Mouse (Mus musculus) CD4-positive, CD25-positive, alpha-beta regulatory T cell, adult 2 months (primary cell): ENCODE measurements around the gene Dst.

ENCODE experiments used
- DNase-seq: peaks from one replicate; pipeline ENCODE4 v3.0.0-alpha.2; 2012; ENCODE audit warnings: low read depth, low spot score

The Dst gene

DNA sequence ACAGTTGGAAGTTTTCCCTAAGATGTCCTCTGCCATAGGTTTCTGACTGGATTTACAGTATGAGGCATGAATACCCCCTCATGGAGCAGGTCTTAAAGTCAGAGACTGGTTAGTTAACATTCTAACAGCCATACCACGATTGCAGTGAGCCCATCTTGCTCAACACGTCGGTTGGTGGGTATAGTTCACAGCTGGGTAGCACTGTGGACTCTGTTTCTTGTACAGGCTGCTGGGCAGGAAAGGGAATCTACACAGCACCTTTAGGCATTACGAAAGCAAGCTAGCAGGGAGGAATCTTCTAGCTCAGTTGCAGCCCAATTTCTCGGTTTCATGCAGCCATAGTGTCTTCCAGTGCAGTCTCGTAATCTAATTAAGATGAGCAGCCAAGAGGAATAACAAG lies 69.8 kb downstream of the Dst start:
- no peak for DNase-seq

DNA sequence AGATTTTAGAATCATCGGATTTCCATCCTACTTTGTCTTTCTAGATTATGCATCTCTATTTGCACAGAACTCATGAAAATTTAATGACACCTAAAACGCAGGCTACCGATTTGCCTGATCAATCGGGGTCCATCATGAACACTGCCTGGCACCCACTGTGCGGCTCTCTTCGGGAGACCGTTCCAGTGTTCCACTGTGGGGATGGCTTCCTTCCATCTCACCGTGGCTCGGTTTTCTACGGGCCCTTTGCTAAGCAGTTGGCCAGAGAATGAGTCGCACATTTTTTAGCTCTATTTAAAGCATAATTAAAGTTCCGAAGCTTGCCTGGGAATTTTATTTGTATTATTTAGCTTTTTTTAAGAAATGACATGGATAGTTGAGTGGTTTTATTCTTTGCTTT lies 72.4 kb downstream of the Dst start:
- no peak for DNase-seq

DNA sequence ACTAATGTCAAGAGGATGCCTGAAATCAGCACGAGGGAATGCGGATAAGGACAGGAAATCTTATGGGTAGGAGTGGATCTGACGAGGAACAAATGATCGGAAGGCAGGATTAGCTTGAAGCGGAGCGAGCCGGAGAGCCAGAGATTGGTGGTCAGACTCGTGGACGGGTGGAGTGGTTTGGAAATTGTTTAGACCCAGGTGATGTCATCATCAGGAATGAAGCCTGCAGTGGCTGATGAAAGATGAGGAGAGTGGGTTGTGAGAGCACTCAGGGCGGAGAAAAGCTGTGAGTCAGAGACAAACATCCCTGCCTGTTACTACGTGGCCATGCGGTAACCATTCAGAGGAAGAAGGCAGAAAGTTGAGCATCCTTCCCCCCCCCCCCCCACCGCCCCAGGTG lies 81.6 kb downstream of the Dst start:
- no peak for DNase-seq

DNA sequence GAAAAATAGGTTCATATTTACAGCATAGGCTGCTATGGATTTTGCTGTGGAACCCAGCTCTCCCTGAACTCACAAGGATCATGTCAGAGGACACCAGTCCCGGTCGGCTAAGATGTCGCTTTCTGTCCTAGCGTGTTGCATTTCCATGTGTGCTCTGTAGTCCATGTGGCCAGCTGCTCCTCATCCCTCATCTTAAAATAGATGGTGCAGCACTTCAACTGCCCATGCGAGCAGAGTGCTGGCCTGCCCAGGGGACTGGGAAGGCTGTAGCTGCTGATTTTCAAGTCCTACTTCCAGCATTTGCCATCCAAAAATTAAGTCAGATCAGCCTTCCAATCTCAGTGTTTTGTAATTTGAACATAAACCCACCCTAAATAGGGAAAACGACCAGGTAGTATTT lies 83.0 kb downstream of the Dst start:
- DNase-seq: no peak

DNA sequence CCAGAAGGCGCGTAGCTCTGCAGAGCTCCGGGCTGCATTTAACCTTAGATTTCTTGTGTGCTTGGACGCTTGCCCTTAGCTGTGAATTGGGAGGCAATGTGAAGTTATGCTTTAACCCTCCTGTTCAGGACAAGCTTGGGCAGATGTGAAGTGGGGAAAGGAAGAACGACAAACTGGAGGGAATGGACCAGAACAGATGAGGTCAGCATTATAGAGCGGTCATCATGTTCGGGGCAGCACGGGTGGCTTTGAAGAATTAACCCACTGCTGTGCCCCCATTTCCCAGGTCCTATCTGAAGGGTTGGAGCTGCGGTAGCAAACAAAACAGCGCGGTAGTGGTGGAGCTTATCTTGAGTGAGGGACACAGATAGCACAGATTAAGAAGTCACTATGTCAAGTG lies 84.8 kb downstream of the Dst start:
- DNase-seq: no peak

DNA sequence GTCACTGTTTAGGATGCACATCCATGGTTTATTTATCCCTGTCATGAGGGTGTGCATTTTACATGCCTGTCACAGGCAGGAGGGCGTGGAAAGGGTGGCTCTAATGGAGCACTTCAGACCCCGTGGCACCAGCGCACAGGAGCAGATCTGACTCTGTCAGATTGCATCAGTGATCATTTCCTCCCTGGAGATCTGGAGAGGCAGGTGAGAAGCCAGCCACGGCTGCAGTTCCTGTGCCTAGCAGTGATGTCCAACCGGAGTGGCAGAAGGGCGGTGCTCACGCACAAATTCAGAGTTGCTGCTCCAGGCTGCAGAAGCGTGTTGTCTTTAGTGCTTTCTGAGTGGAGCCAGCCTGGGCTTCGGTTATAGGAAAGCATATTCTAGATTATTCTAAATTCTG lies 86.2 kb downstream of the Dst start:
- DNase-seq: peak; percentile 3

DNA sequence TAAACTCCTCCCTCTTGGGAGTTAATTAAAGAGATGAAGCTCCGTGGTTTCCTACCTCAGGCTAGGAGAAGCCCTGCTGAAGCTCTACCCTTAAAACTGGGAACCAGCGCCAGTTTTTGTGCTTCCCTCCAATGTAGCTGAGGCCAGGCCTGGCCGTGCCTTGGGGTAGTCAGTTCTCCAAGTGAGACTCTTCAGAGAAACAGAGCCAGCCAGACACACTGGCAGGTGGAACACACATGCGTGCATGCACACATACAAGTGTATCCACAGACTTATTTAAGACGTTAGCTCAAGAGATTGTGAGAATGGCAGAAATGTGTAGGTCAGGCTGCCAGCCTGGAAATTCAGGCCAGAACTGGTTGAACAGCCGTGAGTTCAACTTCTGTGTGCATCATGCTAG lies 87.4 kb downstream of the Dst start:
- no peak for DNase-seq

DNA sequence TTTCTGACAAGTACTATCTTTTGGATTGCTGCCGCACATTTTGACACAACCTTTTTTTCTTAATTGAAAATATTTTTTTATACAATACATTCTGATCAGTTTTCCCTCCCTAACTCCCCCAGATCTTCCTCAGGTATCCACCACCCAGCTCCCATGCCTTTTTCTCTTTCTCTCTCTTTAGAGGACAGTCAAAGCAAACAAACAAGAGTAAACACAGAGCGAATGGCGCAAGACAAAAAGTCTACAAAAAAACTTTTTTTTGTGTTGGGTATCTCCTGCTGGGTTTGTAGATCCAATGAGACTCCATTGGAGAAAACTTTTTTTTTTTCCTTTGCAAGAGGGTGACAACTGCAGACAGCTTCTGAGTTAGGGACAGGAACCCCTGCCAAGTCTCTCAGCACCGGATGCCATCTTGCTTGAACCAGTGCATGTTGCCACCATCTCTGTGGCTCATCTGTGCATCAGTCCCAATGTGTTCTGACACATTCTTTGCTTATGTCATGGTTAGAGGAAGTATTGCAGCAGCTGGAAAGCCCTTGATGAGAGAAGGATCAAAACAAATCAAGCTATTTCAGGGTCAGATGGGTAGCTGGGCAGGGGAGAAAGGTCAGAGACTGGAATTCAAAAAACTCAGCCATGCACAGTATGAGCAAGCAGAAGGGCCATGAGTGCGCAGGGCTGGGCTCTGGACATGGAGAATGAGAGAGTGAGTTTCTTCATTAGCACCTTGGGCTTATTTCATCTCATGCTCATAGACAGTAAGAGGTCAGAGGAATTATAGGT lies 88.3 kb downstream of the Dst start:
- no peak for DNase-seq

DNA sequence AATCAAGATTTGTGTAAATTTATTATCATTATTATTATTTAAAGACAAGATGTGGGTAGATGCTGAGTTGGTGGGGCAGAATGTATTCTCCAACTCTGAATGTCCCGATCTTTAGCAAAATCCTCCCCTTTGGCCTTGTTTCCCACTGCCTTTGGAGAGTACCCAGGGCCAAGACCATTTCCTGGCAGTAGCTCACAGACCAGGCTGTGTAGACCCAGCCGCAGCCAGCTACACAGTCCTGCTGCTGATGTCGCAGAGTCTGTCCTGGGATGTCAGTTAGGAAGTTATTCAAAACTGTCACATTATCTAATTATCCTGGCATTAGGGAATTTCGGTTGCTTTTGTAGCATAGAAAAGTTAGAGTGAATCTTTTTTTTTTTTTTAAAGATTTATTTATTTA lies 94.3 kb downstream of the Dst start:
- DNase-seq: no peak

DNA sequence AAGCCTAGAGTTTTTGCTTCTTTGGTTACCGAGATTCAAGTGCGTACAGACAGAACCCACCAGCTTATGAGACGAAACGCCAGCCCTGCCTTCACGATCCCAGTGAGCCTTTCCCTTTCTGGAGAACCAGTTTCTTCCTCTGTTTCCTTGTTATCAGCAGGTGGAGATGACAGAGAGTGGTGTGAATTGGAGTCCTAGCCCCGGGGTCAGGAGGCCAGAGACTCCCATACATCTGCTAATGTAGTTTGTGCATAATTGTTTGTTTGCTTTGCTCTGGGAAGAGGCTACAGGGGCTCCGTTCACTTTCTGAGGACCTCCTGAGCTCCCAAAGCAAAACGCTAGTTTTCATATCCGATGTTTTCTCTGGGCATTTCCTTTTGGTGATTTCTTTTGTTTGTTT lies 94.9 kb downstream of the Dst start:
- no peak for DNase-seq

DNA sequence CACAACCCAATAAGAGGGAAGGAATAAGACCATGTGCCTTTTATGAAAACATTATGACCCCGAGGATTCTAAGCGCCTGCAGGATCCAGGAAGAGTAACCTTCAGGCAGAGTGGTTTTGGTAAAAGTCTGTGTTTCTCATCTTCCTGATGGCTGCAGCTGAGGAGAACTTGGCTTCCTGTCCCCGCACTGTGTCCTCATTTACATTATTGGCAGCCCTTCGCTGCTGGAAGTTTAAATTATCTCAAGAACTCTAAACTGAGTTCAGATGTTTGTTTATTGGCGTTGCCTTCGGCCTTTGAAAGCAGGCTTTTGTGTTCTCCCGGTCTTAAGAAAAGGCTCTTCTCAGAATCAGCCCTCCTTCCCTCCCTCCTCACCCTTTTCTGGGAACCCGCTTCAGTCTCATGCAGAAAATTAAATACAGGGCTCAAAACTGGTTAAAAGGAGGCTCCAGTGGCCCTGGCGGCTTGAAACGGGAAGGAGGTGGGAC lies 97.3 kb downstream of the Dst start:
- no peak for DNase-seq

DNA sequence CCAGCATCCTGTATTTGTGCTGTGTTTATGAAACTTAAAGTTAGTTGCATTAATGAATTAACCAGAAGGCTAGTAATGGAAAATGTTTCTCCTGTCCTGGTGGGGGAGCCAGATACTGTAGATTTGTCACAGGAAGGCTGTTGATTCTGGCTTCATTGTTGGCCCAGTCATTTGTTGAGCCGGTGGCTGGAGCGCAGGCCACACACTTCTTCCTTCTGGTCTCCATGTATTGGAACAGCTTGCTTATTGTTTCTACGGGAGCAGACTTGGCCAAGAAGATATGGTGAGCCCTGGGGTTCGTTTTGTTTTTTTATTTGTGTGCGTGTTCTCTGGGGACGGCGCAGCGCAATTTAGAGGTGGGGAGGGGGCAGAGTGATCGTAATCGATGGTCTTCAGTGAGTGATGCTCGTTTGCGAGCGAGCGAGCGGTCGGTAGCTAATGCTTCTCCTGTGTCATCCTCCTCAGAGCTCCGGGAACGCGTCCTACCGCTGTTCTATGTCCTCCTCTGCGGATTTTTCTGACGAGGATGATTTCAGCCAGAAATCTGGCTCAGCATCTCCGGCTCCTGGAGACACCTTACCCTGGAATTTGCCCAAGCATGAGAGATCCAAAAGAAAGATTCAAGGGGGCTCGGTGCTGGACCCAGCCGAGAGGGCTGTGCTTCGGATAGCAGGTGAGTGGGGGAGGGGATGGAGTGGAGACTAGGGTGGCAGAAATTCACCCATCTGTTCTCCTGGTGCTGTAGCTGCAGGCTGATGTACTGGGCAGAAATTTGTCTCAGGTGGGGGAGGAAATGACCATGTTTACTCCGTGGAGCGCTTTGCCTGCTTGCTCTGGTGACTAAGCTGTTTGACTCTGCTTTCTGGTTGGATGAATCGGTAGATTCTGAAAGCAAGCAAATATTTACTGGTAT lies 98.0 kb downstream of the Dst start:
- peak; percentile 78 for DNase-seq

DNA sequence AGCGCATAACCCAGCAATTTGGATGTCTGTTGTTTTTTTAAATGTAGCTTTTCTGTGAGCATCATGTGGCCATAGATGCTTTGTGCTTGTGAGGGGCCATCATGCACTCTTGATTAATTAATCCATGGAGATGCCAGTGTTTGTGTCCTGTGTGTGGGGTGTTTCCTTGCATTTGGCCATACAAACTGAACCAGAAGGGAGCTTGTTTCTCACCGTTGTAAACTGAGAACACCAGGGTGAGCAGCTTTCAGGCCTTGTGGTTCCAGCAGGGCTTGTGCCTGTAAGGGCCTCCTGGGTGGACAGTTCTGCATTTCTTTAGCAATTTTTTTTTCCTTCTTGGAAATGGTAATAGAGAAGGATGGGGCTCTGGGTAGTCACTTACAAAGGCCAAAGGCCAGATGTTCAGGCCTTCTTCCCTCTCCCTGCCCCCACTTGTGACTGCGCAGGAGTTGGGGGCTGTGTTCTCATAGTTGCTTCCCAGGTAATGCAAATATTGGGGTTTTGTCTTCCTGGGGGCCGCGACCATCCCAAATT lies 98.9 kb downstream of the Dst start:
- DNase-seq: no peak

DNA sequence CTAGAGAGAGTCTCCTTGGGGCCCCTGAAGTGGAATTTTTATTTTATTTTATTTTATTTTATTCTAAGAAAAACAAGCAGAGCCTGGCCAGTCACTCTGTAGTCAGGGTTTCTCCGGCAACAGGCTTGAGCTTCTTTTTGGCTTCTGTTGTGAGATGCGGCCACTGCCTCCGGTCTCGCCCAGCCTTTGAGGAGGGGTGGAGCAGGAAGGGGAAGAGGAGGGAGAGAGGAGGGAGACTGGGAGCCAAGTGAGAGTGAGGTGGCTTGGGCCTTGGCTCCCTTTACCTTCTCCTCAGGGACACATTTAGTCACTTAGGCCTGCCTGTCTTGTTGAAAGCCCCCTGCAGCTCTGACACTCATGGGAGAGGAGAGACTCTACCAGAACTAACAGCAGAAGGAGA lies 99.4 kb downstream of the Dst start:
- DNase-seq: no peak

DNA sequence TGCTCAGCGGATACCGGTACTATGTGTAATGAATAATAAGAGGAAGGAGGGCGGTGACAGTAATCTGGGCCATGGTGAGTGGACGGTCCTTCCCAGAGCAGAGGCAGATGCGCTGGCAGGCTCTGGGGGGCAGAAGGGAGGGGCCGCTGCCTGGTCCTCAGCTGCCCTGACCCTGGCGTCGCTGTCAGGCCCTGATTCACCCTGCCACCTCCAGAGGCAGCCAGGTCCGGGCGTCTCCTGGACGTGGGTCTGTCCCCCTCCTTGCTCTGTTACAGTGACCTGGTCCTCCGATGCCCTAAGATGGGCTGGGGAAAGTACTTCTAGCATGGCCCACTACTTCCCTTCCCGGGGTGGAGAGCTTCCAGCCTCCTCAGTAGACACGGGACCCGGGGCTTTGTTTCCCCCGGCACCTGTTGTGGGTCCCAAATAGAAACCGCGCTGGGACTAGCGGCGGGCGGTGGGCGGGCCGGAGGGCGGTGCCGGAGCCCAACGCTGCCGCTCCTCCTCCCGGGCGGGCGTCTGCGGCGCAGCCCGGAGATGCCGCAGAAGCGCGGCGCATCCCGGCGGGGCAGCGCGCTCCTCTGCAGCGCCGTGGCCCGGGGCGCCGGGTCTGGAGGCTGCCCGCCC lies 103.1 kb downstream of the Dst start:
- peak; percentile 82 for DNase-seq

DNA sequence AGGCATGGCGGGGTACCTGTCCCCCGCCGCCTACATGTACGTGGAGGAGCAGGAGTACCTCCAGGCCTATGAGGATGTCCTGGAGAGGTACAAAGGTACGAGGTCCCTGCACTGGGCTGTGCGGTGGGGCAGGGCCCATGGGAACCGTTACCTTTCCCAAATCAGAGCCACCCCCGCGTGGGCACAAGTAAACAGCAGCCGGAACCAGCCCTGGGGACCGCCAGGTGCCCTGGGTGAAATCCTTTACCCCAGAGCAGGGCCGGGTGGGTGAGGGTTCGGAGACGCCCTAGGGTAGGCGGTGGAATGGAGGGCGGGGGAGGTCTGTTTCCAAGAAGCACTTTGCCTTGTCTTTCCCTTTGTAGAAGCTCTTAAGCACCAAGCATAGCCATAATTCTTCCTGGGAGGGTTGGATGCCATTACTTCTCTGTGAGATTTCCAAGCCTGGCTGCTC lies 103.8 kb downstream of the Dst start:
- DNase-seq: peak; percentile 30

DNA sequence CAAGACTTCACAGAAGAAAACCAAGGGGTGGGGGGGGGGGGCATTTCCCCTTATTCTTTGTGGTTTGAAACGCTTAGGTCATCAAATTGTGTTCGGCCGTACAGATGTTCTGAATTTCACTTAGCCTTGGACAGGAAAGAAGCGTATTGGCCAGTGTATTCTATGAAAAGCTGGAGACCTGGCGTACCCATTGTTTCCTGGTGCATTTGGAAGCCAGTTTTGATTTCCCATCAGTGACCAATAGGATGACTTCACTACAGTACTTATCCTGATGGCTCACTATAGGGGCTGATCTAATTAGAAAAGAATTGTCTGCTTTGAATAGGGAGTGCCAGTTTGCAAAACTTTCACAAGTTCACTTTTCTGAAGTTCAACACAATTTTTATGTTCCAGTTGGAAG lies 105.5 kb downstream of the Dst start:
- no peak for DNase-seq

DNA sequence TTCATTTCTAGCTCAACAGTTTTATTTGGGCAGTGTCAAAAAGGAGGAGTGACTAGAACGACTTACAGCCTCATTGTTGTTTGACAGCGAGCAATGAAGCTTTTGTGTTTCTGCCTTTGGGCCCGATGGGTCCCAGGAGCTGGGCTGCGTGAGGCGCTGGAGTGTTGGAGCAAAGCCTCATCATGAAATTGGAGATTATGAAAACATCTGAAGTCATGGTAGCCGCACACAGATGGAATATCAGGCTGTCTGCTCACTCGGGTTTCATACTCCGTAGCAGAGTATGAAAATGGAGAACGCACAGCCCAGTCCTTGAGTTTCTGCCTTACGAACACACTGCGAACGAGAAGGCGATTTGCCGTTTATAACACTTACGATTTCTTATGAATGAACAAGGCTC lies 108.8 kb downstream of the Dst start:
- DNase-seq: no peak

DNA sequence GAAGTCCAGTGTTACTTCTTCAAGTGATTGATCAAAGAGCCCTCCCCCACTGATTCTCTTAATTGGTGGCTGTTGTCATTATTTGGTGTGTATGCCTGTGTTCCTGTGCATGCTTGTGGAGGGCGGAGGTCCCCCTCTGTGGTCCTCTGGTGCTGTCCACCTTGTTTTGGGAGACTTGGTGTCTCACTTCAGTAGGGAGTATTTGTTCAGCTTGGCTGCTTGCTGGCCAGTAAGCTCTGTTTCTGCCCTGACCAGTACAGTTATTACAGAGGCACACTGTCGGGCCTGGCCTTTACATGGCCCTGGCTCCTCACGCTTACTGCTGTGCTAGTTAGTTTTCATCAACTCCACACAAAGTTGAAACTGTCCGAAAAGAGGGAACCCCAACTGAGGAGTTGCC lies 109.3 kb downstream of the Dst start:
- DNase-seq: no peak

DNA sequence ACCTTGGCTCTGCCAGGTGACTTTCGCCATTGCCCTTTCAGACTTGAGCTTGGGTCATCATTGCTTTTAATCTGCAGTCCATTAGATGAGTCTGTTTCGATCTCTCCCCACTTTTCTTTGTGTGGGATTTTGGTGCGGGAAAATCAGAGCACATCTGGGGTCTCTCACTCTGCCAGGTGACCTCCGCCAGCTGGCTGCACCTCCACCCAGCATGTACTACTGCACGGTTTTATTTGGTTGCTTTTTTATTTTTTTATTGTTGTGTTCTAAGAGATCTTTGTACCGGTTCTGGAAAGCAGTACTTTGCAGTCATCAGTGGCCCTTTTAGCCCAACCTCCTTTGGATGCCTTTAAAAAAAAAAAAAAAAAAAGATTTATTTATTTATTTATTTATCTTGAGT lies 112.6 kb downstream of the Dst start:
- no peak for DNase-seq

DNA sequence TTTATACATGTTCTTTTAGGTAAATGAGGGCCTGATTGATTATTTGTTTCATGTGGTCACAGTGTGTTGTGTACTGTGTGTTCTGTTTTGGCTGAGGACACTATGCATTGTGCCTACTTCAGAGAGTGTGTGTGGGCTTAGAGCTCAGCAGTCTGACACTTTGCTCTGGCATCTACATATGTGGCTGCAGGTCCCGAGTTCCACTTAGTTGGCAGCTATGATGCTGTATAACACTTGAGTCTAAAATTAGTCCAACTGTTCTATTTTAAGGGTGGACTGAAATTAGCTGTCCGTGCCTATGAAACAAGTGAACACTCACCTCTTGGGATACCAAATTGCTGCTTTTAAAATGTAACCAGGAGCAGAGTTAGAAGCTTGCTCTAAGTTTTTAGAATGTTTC lies 113.5 kb downstream of the Dst start:
- DNase-seq: no peak

DNA sequence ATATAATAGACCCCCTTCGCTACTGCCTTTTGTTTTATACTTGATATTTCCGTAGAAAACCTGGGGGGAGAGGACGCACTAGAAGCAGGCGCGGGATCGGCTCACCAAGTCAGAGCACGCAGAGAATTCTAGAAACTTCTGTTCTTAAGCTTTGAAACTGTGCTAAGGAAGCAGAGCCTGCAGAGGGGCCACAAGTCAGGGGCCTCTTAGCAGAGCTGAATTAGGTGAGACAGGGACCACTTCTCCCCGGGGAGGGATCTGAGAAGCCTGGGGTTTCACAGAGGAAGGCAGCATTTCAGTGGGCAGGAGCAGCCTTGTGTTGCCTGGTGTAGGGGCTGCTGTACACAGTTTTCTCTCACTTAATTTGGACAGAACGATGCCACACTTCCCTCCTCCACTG lies 115.1 kb downstream of the Dst start:
- DNase-seq: no peak
